Mouse (Mus musculus) kidney, postnatal 0 days (tissue): ENCODE data around the gene Prkg1. TPM values are rescaled to one million over a fixed set of nuclear protein-coding genes. Genes with fewer than 3 reads are reported as not detected.
A peak's percentile ranks its signal among the peaks of the same experiment; 100 is the strongest.

Experiments used
- ATAC-seq: fragments of 200-750 bp; cut with Nextera tagmentation; replicated peaks from 2 replicates; pipeline ENCODE4 v1.8.0; 2017; ENCODE audit warnings: low read depth, moderate number of reproducible peaks, moderate TSS enrichment, moderate library complexity; ENCODE audit not compliant: low FRiP score
- DNase-seq: peaks from one replicate; pipeline ENCODE4 v3.0.0-alpha.2; 2016; ENCODE audit warnings: low spot score
- H3K27ac ChIP-seq: fragments of 300-500 bp; sonication (generic); 2 replicates; pipeline ENCODE4 v1.5.1; 2014; ENCODE audit warnings: mild to moderate bottlenecking
- H3K27me3 ChIP-seq: fragments of 300-500 bp; sonication (generic); 2 replicates; pipeline ENCODE4 v1.6.1; 2014; ENCODE audit warnings: low read length, mixed read lengths; ENCODE audit not compliant: insufficient read depth
- H3K36me3 ChIP-seq: fragments of 300-500 bp; sonication (generic); 2 replicates; pipeline ENCODE4 v1.6.1; 2014; ENCODE audit warnings: low read length, mixed read lengths; ENCODE audit not compliant: insufficient read depth
- H3K4me1 ChIP-seq: fragments of 300-500 bp; sonication (generic); replicated peaks from 2 replicates; pipeline ENCODE4 v1.6.1; 2014; ENCODE audit warnings: antibody characterized with exemption, low read length, mixed read lengths; ENCODE audit not compliant: insufficient read depth
- H3K4me2 ChIP-seq: fragments of 300-500 bp; sonication (generic); 2 replicates; pipeline ENCODE4 v1.6.1; 2014; ENCODE audit warnings: mild to moderate bottlenecking, low read length, moderate library complexity, mixed read lengths
- H3K4me3 ChIP-seq: fragments of 300-500 bp; sonication (generic); replicated peaks from 2 replicates; pipeline ENCODE4 v1.5.1; 2014; ENCODE audit warnings: low read depth, low read length
- H3K9ac ChIP-seq: fragments of 300-500 bp; sonication (generic); 2 replicates; pipeline ENCODE4 v1.6.1; 2014; ENCODE audit warnings: low read depth, low read length
- H3K9me3 ChIP-seq: fragments of 300-500 bp; sonication (generic); replicated peaks from 2 replicates; pipeline ENCODE4 v1.6.1; 2016; ENCODE audit warnings: low read length, inconsistent platforms, mixed read lengths
- CTCF ChIP-seq: IDR thresholded peaks from 2 replicates; pipeline ENCODE4 v1.5.1; 2016; ENCODE audit warnings: antibody characterized with exemption, low read depth, mild to moderate bottlenecking, moderate library complexity
- WGBS: fragments of 180-500 bp; shearing (Covaris S2); extraction: QIAGEN DNeasy Blood & Tissue Kit; methylation state at CpG from one replicate; pipeline ENCODE4 v1.1.7; 2014; 5-methylcytosine and 5-hydroxymethylcytosine counted together
- polyA plus RNA-seq: library from polyadenylated mRNA; unstranded; fragments of >200 nt; fragmentation: Nextera tagmentation; extraction: Ambion mirVana; gene quantifications from 2 replicates; pipeline ENCODE4 v1.2.1, GENCODE M21; 2015

Gene Prkg1
- polyA plus RNA-seq, 1 experiment from 2014 or later = 2.3 TPM

DNA sequence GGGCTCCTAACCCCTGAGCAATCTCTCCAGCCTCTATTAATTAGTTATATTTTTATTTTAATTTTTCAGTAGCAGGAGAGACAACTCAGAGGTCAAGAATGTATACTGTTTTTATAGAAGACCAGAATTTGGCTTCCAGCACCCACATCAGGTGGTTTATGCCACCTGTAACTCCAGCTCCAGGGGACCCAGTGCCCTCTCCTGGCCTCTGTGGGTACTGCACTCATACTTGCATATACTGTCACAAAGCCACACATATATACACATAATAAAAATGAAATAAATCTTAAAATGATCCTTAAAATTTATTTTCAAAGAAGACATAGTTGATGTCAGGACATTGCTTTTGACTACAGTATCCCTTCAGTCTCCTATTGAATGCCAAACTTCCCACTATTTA, 862.5 kb downstream of the Prkg1 start:
- no peak for ATAC-seq

GRCm38 (mm10) chr19:30901025-30901424, 863.8 kb downstream of the Prkg1 start:
- DNase-seq = no peak
- WGBS = 82% methylated on average over 3 of the region's 3 CpGs

More for the DNA sequence above, 862.5 kb downstream of the Prkg1 start:
- H3K9ac ChIP-seq = no peak overlapping the region
- H3K36me3 ChIP-seq = no peaks in the 10 kb centered on the region
- DNase-seq = no peak
- H3K4me2 ChIP-seq = no peak overlapping the region
- no peak overlapping the region for H3K27ac ChIP-seq
- no peaks in the 10 kb centered on the region for H3K27me3 ChIP-seq
- no peaks in the 10 kb centered on the region for H3K4me1 ChIP-seq
- no peaks in the 10 kb centered on the region for H3K9me3 ChIP-seq
- no peak overlapping the region for H3K4me3 ChIP-seq
- TF ChIP-seq CTCF = peak; percentile 23; the same call in 1 of the 2 replicates

GRCm38 (mm10) chr19:30890377-30890776, 874.5 kb downstream of the Prkg1 start:
- Histone ChIP-seq H3K36me3 (no peaks in the 10 kb centered on the region), H3K27ac (no peak overlapping the region), H3K27me3 (no peaks in the 10 kb centered on the region), H3K4me2 (no peak overlapping the region), H3K4me1 (no peaks in the 10 kb centered on the region), H3K9ac (no peak overlapping the region), H3K9me3 (no peaks in the 10 kb centered on the region), H3K4me3 (no peak overlapping the region)
- peak; percentile 4 for DNase-seq
- WGBS = 86% methylated on average over 2 of the region's 2 CpGs
- TF ChIP-seq CTCF = no peak
- no peak for ATAC-seq

More at GRCm38 (mm10) chr19:30901025-30901424, 863.8 kb downstream of the Prkg1 start:
- Histone ChIP-seq H3K27me3 (no peaks in the 10 kb centered on the region), H3K4me3 (no peak overlapping the region), H3K4me1 (no peaks in the 10 kb centered on the region), H3K4me2 (no peak overlapping the region), H3K9me3 (no peaks in the 10 kb centered on the region), H3K9ac (no peak overlapping the region), H3K36me3 (no peaks in the 10 kb centered on the region), H3K27ac (no peak overlapping the region)
- ATAC-seq = no peak
- TF ChIP-seq CTCF = no peak

- Histone ChIP-seq H3K4me1 (no peaks in the 10 kb centered on the region), H3K27me3 (no peaks in the 10 kb centered on the region), H3K4me2 (no peak overlapping the region), H3K27ac (no peak overlapping the region), H3K9ac (no peak overlapping the region), H3K9me3 (no peaks in the 10 kb centered on the region), H3K36me3 (no peaks in the 10 kb centered on the region), H3K4me3 (no peak overlapping the region)
- TF ChIP-seq CTCF = no peak
- ATAC-seq (no peak), DNase-seq (peak; percentile 43)
- 42% methylated on average over 3 of the region's 3 CpGs for WGBS
These were observed 875.0 kb downstream of the Prkg1 start for GRCm38 (mm10) chr19:30889851-30890250.

DNA sequence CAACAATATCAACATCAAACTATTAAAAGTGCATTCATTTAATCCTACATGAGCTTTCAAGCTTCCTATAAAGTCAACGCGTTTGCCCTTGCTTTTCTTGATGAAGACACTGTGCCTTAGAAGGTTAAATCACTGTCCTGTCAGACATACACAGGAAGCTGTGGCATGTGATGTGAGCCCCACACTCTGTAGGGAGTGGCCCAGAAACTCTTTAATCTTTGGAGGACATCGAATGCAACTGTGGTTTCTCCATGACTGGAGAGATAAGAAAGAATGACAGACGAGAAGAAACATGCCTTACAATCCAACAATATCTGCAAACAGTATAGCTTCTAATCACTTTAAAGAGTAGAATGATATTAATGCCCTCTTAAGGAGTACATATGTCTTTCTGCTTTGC, 903.4 kb downstream of the Prkg1 start:
- Histone ChIP-seq H3K4me2 (no peak overlapping the region), H3K36me3 (no peaks in the 10 kb centered on the region), H3K9ac (no peak overlapping the region), H3K4me3 (no peak overlapping the region), H3K4me1 (no peaks in the 10 kb centered on the region), H3K27ac (no peak overlapping the region), H3K27me3 (no peaks in the 10 kb centered on the region), H3K9me3 (no peaks in the 10 kb centered on the region)
- ATAC-seq = no peak
- no peak for DNase-seq
- no peak for TF ChIP-seq CTCF
- WGBS = 56% methylated on average over 4 of the region's 4 CpGs

DNA sequence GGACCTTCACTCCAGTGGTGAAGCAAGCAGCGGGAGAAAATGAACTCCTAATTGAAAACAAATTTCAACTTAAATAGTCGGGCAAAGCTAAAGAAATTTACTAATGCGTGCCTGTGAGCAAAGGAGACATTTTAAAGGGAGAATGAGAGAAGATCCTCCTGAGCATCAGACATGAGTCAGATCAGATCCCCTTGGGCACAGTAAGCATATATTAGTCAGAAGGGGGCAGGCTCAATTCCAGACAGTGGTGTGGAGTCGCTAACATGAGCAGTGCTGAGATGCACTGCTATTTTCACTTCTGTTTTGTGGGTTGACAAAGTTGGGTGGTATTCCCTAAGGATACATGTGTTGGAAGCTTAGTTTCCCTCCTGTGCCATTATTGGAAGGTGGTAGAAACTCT, 913.8 kb downstream of the Prkg1 start:
- no peak overlapping the region for H3K9ac ChIP-seq
- H3K9me3 ChIP-seq = no peaks in the 10 kb centered on the region
- no peak overlapping the region for H3K4me2 ChIP-seq
- no peak overlapping the region for H3K27ac ChIP-seq
- ATAC-seq = no peak
- 93% methylated on average over 4 of the region's 4 CpGs for WGBS
- no peak for TF ChIP-seq CTCF
- no peak overlapping the region for H3K4me3 ChIP-seq
- DNase-seq = no peak
- no peaks in the 10 kb centered on the region for H3K27me3 ChIP-seq
- no peaks in the 10 kb centered on the region for H3K4me1 ChIP-seq
- no peaks in the 10 kb centered on the region for H3K36me3 ChIP-seq

DNA sequence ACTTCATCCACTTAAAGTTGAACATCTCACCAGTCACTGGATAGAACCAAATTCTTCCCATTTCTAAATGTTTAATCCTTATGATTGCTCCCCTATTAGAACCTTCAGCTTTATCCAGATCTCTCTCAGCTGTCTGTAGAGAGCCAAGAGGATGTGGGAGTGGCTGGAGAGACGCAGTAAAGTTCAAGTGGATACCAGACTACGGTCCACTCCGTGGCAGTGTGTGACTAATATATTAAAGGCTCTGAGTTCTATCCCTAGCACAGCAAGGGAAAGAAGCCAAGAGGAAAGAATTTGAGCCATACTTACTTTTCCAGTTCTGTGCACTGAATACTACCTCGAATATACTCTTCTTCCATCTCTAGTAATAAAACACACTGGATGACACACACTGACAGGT, 919.9 kb downstream of the Prkg1 start:
- Histone ChIP-seq H3K4me3 (no peak overlapping the region), H3K36me3 (no peaks in the 10 kb centered on the region), H3K9ac (no peak overlapping the region), H3K27ac (no peak overlapping the region), H3K9me3 (no peaks in the 10 kb centered on the region), H3K4me2 (no peak overlapping the region), H3K27me3 (no peaks in the 10 kb centered on the region), H3K4me1 (no peaks in the 10 kb centered on the region)
- WGBS = 34% methylated on average over 4 of the region's 4 CpGs
- TF ChIP-seq CTCF = no peak
- ATAC-seq (no peak), DNase-seq (peak; percentile 64)
